Mouse (Mus musculus) liver, adult 2 months (tissue): ENCODE results near the gene Gap43. TPM values are rescaled to one million over a fixed set of nuclear protein-coding genes. Genes with fewer than 3 reads are reported as not detected.

Experiments used
- DNase-seq: peaks from one replicate; pipeline ENCODE4 v3.0.0-alpha.2; 2011; ENCODE audit warnings: low read depth, low spot score; ENCODE audit errors: extremely low read depth
- H3K27ac ChIP-seq: fragments of 200-500 bp; replicated peaks from 2 replicates; pipeline ENCODE4 v1.5.1; 2012; ENCODE audit warnings: low read depth, mild to moderate bottlenecking, control low read depth, inconsistent platforms, low read length; ENCODE audit not compliant: insufficient read depth
- H3K27me3 ChIP-seq: fragments of 200-500 bp; 2 replicates; pipeline ENCODE4 v1.6.1; 2012; ENCODE audit warnings: mild to moderate bottlenecking, moderate library complexity, low read length, inconsistent platforms; ENCODE audit not compliant: control insufficient read depth, insufficient read depth
- H3K36me3 ChIP-seq: fragments of 200-500 bp; 2 replicates; pipeline ENCODE4 v1.6.1; 2012; ENCODE audit warnings: low read length, inconsistent platforms; ENCODE audit not compliant: control insufficient read depth, insufficient read depth
- H3K4me1 ChIP-seq: fragments of 200-500 bp; 2 replicates; pipeline ENCODE4 v1.6.1; 2011; ENCODE audit warnings: low read length; ENCODE audit not compliant: control insufficient read depth, insufficient read depth
- H3K4me3 ChIP-seq: fragments of 200-500 bp; 2 replicates; pipeline ENCODE4 v1.5.1; 2011; ENCODE audit warnings: low read depth, mild to moderate bottlenecking, control low read depth, low read length, moderate library complexity; ENCODE audit not compliant: insufficient read depth
- H3K79me2 ChIP-seq: fragments of 200-500 bp; 2 replicates; pipeline ENCODE4 v1.6.1; 2012; ENCODE audit warnings: inconsistent platforms, mild to moderate bottlenecking, low read length, moderate library complexity; ENCODE audit not compliant: control insufficient read depth, insufficient read depth
- H3K9ac ChIP-seq: fragments of 200-500 bp; 2 replicates; pipeline ENCODE4 v1.6.1; 2012; ENCODE audit warnings: low read depth, mild to moderate bottlenecking, control low read depth, inconsistent platforms, low read length
- CTCF ChIP-seq: fragments of 200-500 bp; IDR thresholded peaks from 2 replicates; pipeline ENCODE4 v1.5.1; 2011; ENCODE audit warnings: low read depth, low read length, control low read depth
- POLR2A ChIP-seq: fragments of 200-500 bp; IDR thresholded peaks from 2 replicates; pipeline ENCODE4 v1.6.1; 2011; ENCODE audit warnings: low read length, control low read depth; ENCODE audit not compliant: insufficient read depth; ENCODE audit errors: extremely low read depth
- WGBS: fragments of 180-500 bp; shearing (Covaris S2); methylation state at CpG from one replicate; pipeline ENCODE4 v1.1.7; 2018; 5-methylcytosine and 5-hydroxymethylcytosine counted together
- polyA plus RNA-seq: library from polyadenylated mRNA; depleted of rRNA; stranded (reverse); fragments of >200 nt; gene quantifications from 2 replicates; pipeline ENCODE4 v1.2.3, GENCODE M21; 2012; rRNA removed
- total RNA-seq: library from RNA; depleted of rRNA; stranded (reverse); fragments of >200 nt; gene quantifications from 2 replicates; pipeline ENCODE4 v1.2.3, GENCODE M21; 2014; rRNA removed

Gene Gap43
- total RNA-seq = not detected in 2 replicates
- not detected in 2 replicates for polyA plus RNA-seq

DNA sequence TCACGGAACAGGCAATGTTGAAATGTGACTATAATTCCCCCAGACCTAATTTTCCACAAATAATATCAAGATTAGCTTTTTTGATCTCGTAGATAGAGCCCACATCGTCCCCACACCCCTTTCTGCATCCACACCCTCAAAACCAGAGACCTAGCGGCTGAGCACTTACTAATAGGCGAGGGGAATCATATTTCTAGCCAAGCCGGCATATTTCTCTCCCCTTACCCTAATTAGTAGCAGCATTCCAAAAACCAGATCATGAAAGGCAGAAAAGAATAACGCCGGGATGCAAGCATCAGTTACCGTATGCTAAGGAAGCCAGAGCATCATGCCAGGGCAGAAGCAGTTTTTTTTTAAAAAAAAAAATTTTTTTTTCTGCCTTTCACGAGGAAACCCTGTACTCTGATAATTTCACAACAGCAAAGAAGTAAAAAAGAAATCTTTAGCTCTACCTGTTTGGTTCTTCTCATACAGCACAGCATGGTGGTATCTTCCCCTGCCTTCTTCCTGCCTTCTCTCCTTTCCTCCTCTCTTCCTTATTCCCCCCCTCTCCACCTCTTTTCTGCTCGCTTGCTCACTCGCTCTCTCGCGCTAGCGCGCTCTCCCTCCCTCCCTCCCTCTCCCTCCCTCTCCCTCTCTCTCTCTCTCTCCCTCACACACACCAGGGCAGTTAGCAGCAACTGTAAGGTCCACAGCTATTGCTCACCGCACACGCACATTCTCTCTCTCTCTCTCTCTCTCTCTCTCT is at the start of gene Gap43:
Gap43 (minus strand) TSS at position 631 of the 748 bp plus-strand sequence.
- no peak within 1 kb of the TSS for H3K9ac ChIP-seq
- no peaks in the 10 kb centered on the region for H3K4me1 ChIP-seq
- TF ChIP-seq CTCF = no peak
- no peak for TF ChIP-seq POLR2A
- H3K4me3 ChIP-seq = no peak within 1 kb of the TSS
- DNase-seq = no peak
- under 1% methylated on average over 18 of the region's 18 CpGs for WGBS
- no peaks in the 10 kb centered on the region for H3K36me3 ChIP-seq
- H3K27ac ChIP-seq = no peak within 1 kb of the TSS
- no peaks in the 10 kb centered on the region for H3K79me2 ChIP-seq
- no peaks in the 10 kb centered on the region for H3K27me3 ChIP-seq

- Histone ChIP-seq H3K79me2 (no peaks in the 10 kb centered on the region), H3K27me3 (no peaks in the 10 kb centered on the region), H3K4me3 (no peak overlapping the region), H3K36me3 (no peaks in the 10 kb centered on the region), H3K9ac (no peak overlapping the region), H3K4me1 (no peaks in the 10 kb centered on the region), H3K27ac (no peak overlapping the region)
- 81% methylated on average over 4 of the region's 4 CpGs for WGBS
- no peak for TF ChIP-seq CTCF
- no peak for TF ChIP-seq POLR2A
- DNase-seq = no peak
These were observed 40.9 kb upstream of the Gap43 start for GRCm38 (mm10) chr16:42381328-42381838.

DNA sequence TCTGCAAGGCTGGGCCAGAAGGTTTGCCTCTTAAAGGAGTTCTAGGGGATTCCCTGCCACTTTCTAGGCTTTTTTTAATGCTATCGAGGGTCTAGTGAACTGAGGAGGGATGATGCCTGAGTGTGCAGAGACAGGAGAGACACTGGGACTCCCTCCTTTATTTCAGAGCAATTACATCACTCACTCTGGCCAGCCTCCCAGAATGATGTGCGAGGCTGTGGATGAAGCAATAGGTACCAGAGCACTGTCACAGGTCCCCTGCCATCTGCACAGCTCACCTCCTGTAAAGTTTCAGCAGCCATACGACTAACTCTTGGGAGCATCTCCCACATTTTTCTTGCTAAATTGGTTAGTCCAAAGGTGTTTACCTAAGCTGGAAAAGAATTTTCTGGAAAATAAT is 40.2 kb upstream of the Gap43 start:
- no peak for TF ChIP-seq POLR2A

DNA sequence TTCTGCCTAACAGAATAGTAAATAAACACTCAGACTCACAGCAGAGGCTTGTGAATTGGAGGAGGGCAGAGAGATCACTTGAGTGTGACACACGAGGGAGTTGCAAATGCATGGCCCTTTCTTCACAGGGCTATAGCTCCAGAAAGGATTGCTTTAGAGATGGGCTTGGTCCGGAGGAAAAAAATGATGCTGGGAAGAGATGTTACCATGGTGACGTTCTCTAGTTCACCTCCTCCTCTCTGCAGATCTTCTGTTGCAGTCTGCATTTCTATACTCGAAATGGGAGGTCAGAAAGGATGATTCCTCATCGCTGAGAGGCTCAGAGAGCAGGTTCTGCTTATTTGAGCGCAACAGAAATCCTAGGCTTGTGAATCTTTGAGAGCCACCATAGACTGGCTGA is 29.7 kb upstream of the Gap43 start:
- no peak overlapping the region for H3K27ac ChIP-seq
- TF ChIP-seq POLR2A (no peak), CTCF (no peak)
- H3K79me2 ChIP-seq = no peaks in the 10 kb centered on the region
- no peak for DNase-seq
- 75% methylated on average over 6 of the region's 6 CpGs for WGBS
- no peak overlapping the region for H3K9ac ChIP-seq
- H3K4me3 ChIP-seq = no peak overlapping the region
- no peaks in the 10 kb centered on the region for H3K4me1 ChIP-seq
- no peaks in the 10 kb centered on the region for H3K27me3 ChIP-seq
- H3K36me3 ChIP-seq = no peaks in the 10 kb centered on the region

More for the DNA sequence above, 40.2 kb upstream of the Gap43 start:
- peak; percentile 4 for DNase-seq
- Histone ChIP-seq H3K27ac (no peak overlapping the region), H3K4me1 (no peaks in the 10 kb centered on the region), H3K27me3 (no peaks in the 10 kb centered on the region), H3K4me3 (no peak overlapping the region), H3K36me3 (no peaks in the 10 kb centered on the region), H3K9ac (no peak overlapping the region), H3K79me2 (no peaks in the 10 kb centered on the region)
- 31% methylated on average over 3 of the region's 3 CpGs for WGBS

- H3K79me2 ChIP-seq = no peaks in the 10 kb centered on the region
- no peak for TF ChIP-seq CTCF
- TF ChIP-seq POLR2A = no peak
- WGBS = 78% methylated on average over 6 of the region's 6 CpGs
These were observed 28.9 kb upstream of the Gap43 start for GRCm38 (mm10) chr16:42369346-42369745.

DNA sequence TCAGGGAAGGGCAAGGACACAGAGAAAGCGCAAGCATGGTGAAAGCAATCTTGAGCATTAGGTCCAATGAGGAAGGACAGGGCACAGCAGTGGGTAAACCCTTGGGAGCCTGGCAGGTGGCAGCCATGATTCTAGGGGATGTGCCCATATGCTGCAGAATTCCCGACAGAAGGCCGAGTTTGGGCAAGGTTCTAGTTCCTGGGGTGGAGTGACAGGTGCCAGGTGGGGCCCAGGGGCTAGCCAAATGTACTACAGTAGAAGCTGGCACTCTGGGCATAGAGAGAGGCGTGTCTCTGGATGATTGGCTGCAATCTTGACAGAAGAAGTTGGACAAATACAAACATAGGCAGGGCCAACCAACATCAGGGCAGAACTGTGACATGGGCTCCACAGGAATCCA is 19.6 kb upstream of the Gap43 start:
- Histone ChIP-seq H3K27ac (no peak overlapping the region), H3K4me3 (no peak overlapping the region), H3K9ac (no peak overlapping the region), H3K79me2 (no peaks in the 10 kb centered on the region), H3K4me1 (no peaks in the 10 kb centered on the region), H3K27me3 (no peaks in the 10 kb centered on the region), H3K36me3 (no peaks in the 10 kb centered on the region)
- DNase-seq = no peak
- 91% methylated on average over 4 of the region's 4 CpGs for WGBS
- TF ChIP-seq POLR2A (no peak), CTCF (no peak)

More at GRCm38 (mm10) chr16:42369346-42369745, 28.9 kb upstream of the Gap43 start:
- Histone ChIP-seq H3K36me3 (no peaks in the 10 kb centered on the region), H3K4me3 (no peak overlapping the region), H3K4me1 (no peaks in the 10 kb centered on the region), H3K27me3 (no peaks in the 10 kb centered on the region), H3K27ac (no peak overlapping the region), H3K9ac (no peak overlapping the region)
- no peak for DNase-seq
